Mouse (Mus musculus) ovary, adult 18-20 months (tissue): ENCODE measurements around the gene Cdr1.

Source experiments
- DNase-seq: peaks from one replicate; pipeline ENCODE4 v3.0.0; 2022; ENCODE audit warnings: low spot score, mixed read lengths

The Cdr1 gene

DNA sequence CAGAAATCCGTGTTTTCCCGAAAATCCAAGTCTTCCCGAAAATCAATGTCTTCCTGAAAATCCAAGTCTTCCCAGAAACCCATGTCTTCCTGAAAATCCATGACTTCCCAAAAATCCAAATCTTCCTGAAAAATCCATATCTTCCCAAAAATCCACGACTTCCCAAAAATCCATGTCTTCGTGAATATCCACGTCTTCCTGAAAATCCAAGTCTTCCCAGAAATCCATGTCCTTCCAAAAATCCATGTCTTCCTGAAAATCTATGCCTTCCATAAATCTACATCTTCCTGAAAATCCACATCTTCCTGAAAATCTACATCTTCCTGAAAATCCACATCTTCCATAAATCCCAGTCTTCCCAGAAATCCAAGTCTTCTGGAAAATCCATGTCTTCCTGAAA is at the start of gene Cdr1:
TSS of gene Cdr1 (minus strand) at position 101 of the 400 bp plus-strand sequence.
- no peak for DNase-seq

DNA sequence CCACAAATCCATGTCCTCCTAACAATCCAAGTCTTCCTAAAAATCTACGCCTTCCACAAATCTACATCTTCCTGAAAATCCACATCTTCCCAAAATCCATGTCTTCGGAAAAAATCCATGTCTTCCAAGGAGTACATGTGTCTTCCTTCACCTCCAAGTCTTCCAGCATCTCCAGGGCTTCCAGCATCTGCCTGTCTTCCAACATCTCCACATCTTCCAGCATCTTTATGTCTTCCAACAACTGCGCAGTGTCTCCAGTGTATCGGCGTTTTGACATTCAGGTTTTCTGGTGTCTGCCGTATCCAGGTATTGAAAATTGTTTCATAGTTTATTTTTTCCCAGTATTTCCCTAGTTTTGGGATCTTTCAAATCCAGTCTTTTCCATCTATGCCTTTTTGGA is 511 bp upstream of the Cdr1 start:
- no peak for DNase-seq

DNA sequence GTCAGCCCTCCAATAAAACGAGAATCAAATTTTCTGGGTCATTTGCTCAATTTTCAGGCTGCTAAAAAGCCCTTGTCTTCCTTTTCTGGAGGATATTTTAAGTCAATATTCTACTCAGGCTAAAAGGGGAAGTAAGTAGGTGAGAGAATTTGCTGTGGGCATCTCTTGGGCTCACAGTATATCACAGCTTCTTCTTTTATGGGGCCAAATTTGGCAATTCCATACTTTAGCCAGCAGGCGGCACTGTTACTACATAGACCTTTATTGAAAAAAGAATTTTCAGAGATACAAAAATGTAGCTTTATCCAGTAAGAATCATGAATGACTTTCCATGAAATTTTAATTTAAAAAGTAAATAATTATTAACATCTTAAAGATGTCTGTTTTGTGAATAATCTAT is 18.8 kb downstream of the Cdr1 start:
- no peak for DNase-seq

DNA sequence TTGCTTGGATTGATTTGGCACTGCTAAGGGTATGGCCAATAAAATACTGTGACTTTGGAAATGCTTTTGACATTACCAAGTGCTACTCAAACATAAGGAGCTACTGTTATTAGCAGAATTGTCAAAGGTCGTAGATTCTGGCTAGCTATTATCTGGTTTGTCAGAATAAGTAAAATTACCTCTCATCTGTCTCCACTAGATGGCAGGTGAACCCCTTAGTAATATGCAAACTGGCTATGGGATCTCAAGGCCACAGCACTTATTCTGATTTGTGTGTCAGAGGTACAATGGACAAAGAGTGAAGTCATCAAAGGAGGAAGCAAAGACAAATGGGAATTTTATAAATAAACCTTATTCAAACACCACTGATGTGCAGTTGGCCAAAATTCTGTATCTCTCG is 24.1 kb downstream of the Cdr1 start:
- DNase-seq: no peak

DNA sequence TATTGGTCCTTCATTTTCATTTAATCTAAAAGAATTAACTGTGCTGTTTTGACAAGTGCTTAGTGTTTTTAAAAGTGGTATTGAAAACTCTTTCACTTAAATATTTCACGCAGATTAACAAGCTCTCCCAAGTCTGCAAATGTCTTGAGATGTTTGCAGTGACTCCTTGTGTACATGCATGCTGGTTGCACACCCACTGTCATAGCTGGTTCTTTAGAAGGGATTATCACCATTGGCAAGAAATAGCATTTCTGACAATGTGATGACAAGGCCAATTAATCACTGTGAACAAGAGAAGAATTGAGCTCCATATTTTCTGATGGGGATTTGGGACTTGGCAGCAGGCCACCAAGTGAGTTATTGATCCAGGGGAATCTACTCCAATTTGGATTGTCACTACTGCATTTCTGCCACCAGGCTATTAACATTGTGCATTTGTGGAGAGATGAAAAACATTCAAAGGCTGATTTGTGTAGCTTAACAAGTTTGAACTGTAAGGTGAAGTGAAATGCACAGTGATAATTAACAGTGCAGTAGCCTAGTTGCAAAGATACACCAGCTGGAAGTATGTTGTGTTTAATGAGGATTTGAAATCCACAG is 30.6 kb downstream of the Cdr1 start:
- DNase-seq: no peak

DNA sequence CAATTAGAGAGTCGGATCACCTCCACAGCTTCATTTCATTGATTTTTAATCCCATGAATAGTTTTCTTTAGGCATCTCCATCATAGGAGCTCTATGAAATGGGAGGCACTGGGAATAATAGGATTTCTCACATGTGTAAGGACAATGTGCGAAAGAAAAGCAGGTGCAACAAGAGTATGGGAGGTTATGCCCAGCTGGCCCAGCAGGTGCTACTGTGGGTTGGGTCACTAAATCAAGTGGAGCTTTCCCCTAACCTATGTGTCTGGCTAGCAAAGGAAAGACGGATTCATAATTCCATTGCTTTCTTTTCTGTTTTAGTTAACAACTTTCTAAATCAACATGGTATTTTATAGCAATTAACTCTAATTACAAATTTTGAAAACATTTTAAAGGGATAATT is 31.1 kb downstream of the Cdr1 start:
- DNase-seq: no peak

DNA sequence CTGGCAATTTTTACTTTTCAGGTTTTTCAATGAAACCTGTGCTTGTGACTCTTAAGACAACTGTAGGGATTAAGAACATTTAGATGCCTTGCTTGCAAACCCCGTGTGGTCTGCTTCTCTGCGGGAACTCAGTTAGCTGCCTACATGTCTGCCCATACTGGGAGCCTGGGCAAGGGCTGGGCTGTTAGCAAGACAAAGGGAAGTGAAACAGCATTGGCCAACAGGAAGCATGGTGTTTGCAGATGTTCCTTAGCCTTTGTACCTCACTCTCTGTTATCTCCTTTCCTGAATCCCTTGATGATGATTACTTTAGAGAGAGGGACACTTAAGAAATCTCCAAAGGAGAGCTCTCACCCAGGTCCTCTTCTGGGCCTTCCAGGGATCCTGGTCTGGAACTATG is 38.8 kb downstream of the Cdr1 start:
- DNase-seq: no peak

DNA sequence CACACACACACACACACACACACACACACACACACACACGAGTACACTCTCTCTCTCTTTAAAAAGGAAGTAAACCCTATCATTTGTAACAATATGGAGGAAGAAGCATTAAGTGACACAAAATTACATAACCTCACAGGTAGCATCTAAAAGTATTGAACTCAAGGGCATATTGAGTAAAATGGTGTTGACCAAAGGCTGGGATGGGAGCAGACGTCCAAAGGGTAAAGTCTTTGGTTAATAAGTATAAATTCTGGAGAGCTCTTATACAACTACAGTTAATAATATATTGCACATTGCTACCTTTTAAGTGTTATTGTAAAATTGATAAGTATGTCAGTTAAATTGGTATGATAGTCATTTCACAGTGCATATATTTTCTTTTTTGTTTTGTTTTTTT is 39.9 kb downstream of the Cdr1 start:
- no peak for DNase-seq

DNA sequence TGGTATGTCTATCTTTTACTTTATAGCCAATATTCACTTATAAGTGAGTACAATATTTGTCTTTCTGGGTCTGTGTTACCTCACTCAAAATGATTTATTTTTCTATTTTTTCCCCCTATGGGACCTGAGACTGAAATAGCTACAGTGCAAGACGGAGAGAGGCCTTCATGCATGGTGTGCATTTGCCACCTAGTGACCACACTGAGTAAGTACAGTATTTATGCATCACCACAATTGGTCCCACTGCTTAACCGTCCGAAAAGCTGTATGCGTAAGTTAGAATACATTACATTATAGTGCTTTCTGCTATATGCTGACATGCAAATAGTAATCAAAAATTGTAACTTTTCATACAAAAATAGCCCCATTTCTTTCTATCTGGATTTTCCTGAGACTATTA is 50.8 kb downstream of the Cdr1 start:
- no peak for DNase-seq
